ENCODE assay signal across 9 mouse cellular contexts in genomic region chr5:117505204-117505603, GRCm38 (mm10).
DNase-seq lines count a peak whose midpoint lies in the region; ATAC-seq lines count a peak whose summit lies in the region.
"Had no signal": no experiment of that assay in that cellular context is flagged by ENCODE, and none has a peak within 500 bp of the region (broad histone marks: within the 10 kb centered on the region; RNA-seq: fewer than 3 reads in every experiment).

No protein-coding gene starts in this region.

- H3K36me3 ChIP-seq in forebrain, embryonic 10.5 days (replicated peaks): no peaks in the 10 kb centered on the region
- no peaks in the 10 kb centered on the region for H3K36me3 ChIP-seq in forebrain, embryonic 16.5 days (ENCODE audit: control insufficient read depth, insufficient read depth)
- H3K36me3 ChIP-seq: limb, embryonic 12.5 days had no signal

- no peaks in the 10 kb centered on the region; the same call in 1 of the 2 replicates for H3K9me3 ChIP-seq in forebrain, embryonic 10.5 days
- no peaks in the 10 kb centered on the region for H3K9me3 ChIP-seq in forebrain, embryonic 16.5 days (ENCODE audit: control insufficient read depth, low read length)

- no peak overlapping the region for H3K9ac ChIP-seq in forebrain, embryonic 16.5 days (replicated peaks; ENCODE audit: low read depth, low read length)
- H3K9ac ChIP-seq: limb, embryonic 12.5 days had no signal

- WGBS in forebrain, embryonic 10.5 days: 73% methylated on average over 10 of the region's 10 CpGs
- WGBS in forebrain, embryonic 16.5 days: 67% methylated on average over 10 of the region's 10 CpGs

- H3K27ac ChIP-seq in forebrain, embryonic 10.5 days: no peak overlapping the region
- no peak overlapping the region for H3K27ac ChIP-seq in forebrain, embryonic 16.5 days (ENCODE audit: low read length)
- H3K27ac ChIP-seq: limb, embryonic 12.5 days had no signal

- no peak overlapping the region for H3K4me2 ChIP-seq in forebrain, embryonic 16.5 days (ENCODE audit: low read length)
- H3K4me2 ChIP-seq: limb, embryonic 12.5 days had no signal

- ATAC-seq in forebrain, embryonic 16.5 days: no peak
- peak; percentile 23 to 54; a peak in 1 of 4 replicates for ATAC-seq in hematopoietic stem cell, adult 5-6 weeks (replicated peaks in 1 of 2; ENCODE audit: insufficient read depth in 1 of 2, low FRiP score in 2 of 2, low TSS enrichment in 1 of 2, low read depth in 1 of 2, poor library complexity in 2 of 2, severe bottlenecking in 2 of 2)
- ATAC-seq in megakaryocyte, adult 5-6 weeks (ENCODE audit: poor library complexity, severe bottlenecking): peak; percentile 73

- no peaks in the 10 kb centered on the region for H3K27me3 ChIP-seq in forebrain, embryonic 10.5 days (ENCODE audit: poor library complexity, severe bottlenecking)
- no peaks in the 10 kb centered on the region for H3K27me3 ChIP-seq in forebrain, embryonic 16.5 days (replicated peaks; ENCODE audit: control insufficient read depth, insufficient read depth, low read length)

- H3K4me3 ChIP-seq in forebrain, embryonic 10.5 days: no peak overlapping the region
- H3K4me3 ChIP-seq in forebrain, embryonic 16.5 days (replicated peaks; ENCODE audit: low read length): no peak overlapping the region
- H3K4me3 ChIP-seq: limb, embryonic 12.5 days had no signal

- peak; percentile 70 for DNase-seq in forebrain, embryonic 10.5 days (ENCODE audit: extremely low spot score, low spot score)
- DNase-seq in adrenal gland, adult 18-20 months (ENCODE audit: low spot score in 2 of 2): peak; percentile 54
- DNase-seq in embryo, embryonic 10 days (ENCODE audit: low spot score): peak; percentile 58
- peak; percentile 71 to 74 for DNase-seq in layer of hippocampus, postnatal 25 days (ENCODE audit: extremely low spot score in 1 of 2, low spot score in 1 of 2)
- peak; percentile 61 to 62 for DNase-seq in right cerebral cortex, postnatal 36 days (ENCODE audit: low spot score in 2 of 2)

- peaks cover 9% of the 10 kb centered on the region for H3K4me1 ChIP-seq in forebrain, embryonic 10.5 days
- no peaks in the 10 kb centered on the region for H3K4me1 ChIP-seq in forebrain, embryonic 16.5 days (replicated peaks; ENCODE audit: control insufficient read depth, insufficient read depth, low read length)
